Comparison of ENCODE assay signal across 8 mouse cellular contexts in the genomic region with DNA sequence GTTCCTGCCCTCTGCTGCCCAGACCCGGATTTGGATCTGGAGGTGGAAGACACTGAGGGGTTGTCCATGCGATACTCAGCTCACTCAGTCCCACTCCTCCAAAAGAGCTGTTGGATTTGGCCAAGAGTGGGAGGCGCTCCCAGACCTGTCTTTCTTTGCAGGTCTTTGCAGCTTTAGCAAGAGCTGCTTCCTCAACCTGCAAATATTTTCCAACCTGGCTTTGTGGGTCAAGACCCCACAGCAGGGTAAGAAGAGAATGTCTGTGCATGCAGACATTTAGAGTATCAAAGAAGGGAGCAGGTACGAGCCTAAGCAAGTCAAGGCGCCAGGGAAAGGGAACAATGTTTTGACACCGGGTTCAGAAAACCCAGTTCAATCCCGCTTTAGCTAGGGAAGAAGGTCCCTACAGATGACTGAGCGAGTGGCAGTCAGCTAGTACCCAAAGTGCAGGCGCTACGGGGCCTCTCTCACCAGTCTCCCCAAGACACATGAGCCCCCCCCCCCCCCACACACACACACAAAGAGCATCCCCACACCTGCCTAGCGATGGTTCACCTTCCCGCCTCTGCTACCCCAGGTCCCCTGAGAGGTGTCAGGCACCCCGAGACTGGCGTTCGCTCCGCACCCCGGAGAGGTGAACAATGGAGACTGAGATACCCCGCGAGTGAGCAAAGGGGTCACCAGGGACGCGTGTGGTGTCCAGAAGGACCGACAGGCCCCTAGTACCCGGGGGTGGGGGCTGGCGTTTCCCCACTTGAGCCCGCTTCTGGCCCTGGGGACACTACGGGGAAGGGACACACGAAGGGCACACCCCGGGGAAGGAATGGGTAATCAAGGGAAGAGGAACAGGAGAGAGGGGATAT. TPM values are rescaled to one million over a fixed set of nuclear protein-coding genes. Genes with fewer than 3 reads are reported as not detected.
DNase-seq lines count a peak whose midpoint lies in the region; ATAC-seq and TF ChIP-seq lines count a peak whose summit lies in the region.

No protein-coding gene starts in this region.

- H3K36me3 ChIP-seq in spleen, adult 2 months (ENCODE audit: control insufficient read depth, insufficient read depth, low read length), result no peaks in the 10 kb centered on the region
- H3K36me3 ChIP-seq in liver, embryonic 15.5 days (replicated peaks), result no peaks in the 10 kb centered on the region

- WGBS in spleen, adult 2 months, result 9% methylated on average over 28 of the region's 28 CpGs
- WGBS in liver, embryonic 15.5 days (ENCODE audit: insufficient replicate concordance), result 3% methylated on average over 28 of the region's 28 CpGs

- H3K4me3 ChIP-seq in spleen, adult 2 months (ENCODE audit: extremely low read depth, insufficient read depth, insufficient read length), result peak overlapping the region; percentile 12; the same call in 1 of the 2 replicates
- peak overlapping the region; percentile 48 for H3K4me3 ChIP-seq in liver, embryonic 15.5 days (replicated peaks)

- DNase-seq in spleen, adult 2 months (ENCODE audit: low read depth in 1 of 2, low spot score in 2 of 2), result no peak
- DNase-seq in spleen, adult 18-20 months, result no peak
- peak; percentile 32 for DNase-seq in cerebellum, adult 9-10 months
- peak; percentile 18 to 32 for DNase-seq in frontal cortex, postnatal 10 days (ENCODE audit: low spot score in 2 of 2)
- peak; percentile 13 for DNase-seq in kidney, adult 11 months
- DNase-seq in right cerebral cortex, adult 2 months (ENCODE audit: low spot score in 2 of 2), result peak; percentile 48 to 50
- DNase-seq in natural killer cell, adult 2 months (ENCODE audit: low spot score in 2 of 2), result no peak

- H3K4me2 ChIP-seq in liver, embryonic 15.5 days, result peak overlapping the region; percentile 64

- H3K4me1 ChIP-seq in spleen, adult 2 months (ENCODE audit: control insufficient read depth, insufficient read depth, insufficient read length), result no peaks in the 10 kb centered on the region
- no peaks in the 10 kb centered on the region for H3K4me1 ChIP-seq in liver, embryonic 15.5 days (replicated peaks)

- no peaks in the 10 kb centered on the region for H3K9me3 ChIP-seq in liver, embryonic 15.5 days (replicated peaks)

- H3K9ac ChIP-seq in liver, embryonic 15.5 days, result no peak overlapping the region

- no peak for TF ChIP-seq CTCF in spleen, adult 2 months (IDR thresholded peaks at IDR 0.05; ENCODE audit: extremely low read depth, insufficient read depth, insufficient read length, insufficient replicate concordance)

- no peak for TF ChIP-seq POLR2A in spleen, adult 2 months (IDR thresholded peaks at IDR 0.05; ENCODE audit: low read depth, low read length)

- H3K27me3 ChIP-seq in spleen, adult 2 months (ENCODE audit: control insufficient read depth, insufficient read depth, low read length), result peaks cover 11% of the 10 kb centered on the region
- H3K27me3 ChIP-seq in liver, embryonic 15.5 days, result peaks cover 50% of the 10 kb centered on the region

- peak; percentile 9; the same call in 1 of the 2 replicates for ATAC-seq in liver, embryonic 15.5 days (ENCODE audit: insufficient read depth)

- no peak overlapping the region for H3K27ac ChIP-seq in spleen, adult 2 months (ENCODE audit: insufficient read depth, low read length)
- H3K27ac ChIP-seq in liver, embryonic 15.5 days (replicated peaks), result no peak overlapping the region

RNA-seq across cellular contexts. Expression of a gene that starts 0.8 kb away (rescaled TPM):
- 0.70 and 0.77 TPM in 2 replicates for polyA plus RNA-seq in spleen, adult 2 months (2012; rRNA removed)
- polyA plus RNA-seq in liver, embryonic 15.5 days (2015; fragmentation: Nextera tagmentation; extraction: Ambion mirVana), result 0.74 and 0.84 TPM in 2 replicates

Comparison
In these comparisons a context has a peak if more than half of its experiments do, and no peak if none do; other contexts are left out.
1. DNase-seq: peak in cerebellum, adult 9-10 months (single experiment), frontal cortex, postnatal 10 days (2 of 2), kidney, adult 11 months (single experiment) and right cerebral cortex, adult 2 months (2 of 2); none in spleen, adult 2 months (0 of 2), spleen, adult 18-20 months (0 of 2) and natural killer cell, adult 2 months (0 of 2).